Mouse (Mus musculus) C2C12 (cell line): ENCODE data around the gene Ptms. TPM values are rescaled to one million over a fixed set of nuclear protein-coding genes. Genes with fewer than 3 reads are reported as not detected.

Experiments
- H3K27me3 ChIP-seq: one replicate; pipeline ENCODE4 v1.6.1; 2011; ENCODE audit not compliant: control insufficient read depth, insufficient read depth, insufficient read length
- H3K36me3 ChIP-seq: one replicate; pipeline ENCODE4 v1.6.1; 2011; ENCODE audit not compliant: control insufficient read depth, insufficient read depth
- H3K4me3 ChIP-seq: one replicate; pipeline ENCODE4 v1.5.1; 2011; ENCODE audit warnings: mild to moderate bottlenecking, control low read depth; ENCODE audit not compliant: poor library complexity, insufficient read depth, severe bottlenecking
- H3K79me2 ChIP-seq: one replicate; pipeline ENCODE4 v1.6.1; 2011; ENCODE audit not compliant: control insufficient read depth, insufficient read depth
- H3K79me3 ChIP-seq: one replicate; pipeline ENCODE4 v1.6.1; 2011; ENCODE audit warnings: low read depth, control low read depth
- H3ac ChIP-seq: one replicate; pipeline ENCODE3; 2011; ENCODE audit warnings: low read depth; ENCODE audit not compliant: control insufficient read depth, insufficient read length
- CEBPB ChIP-seq: IDR thresholded peaks from one replicate; pipeline ENCODE4 v1.6.1; 2011; ENCODE audit warnings: low read depth, mild to moderate bottlenecking, control low read depth, moderate library complexity
- CTCF ChIP-seq: IDR thresholded peaks from one replicate; pipeline ENCODE4 v1.5.1; 2011; ENCODE audit not compliant: control insufficient read depth, insufficient read depth, insufficient read length
- FOSL1 ChIP-seq: IDR thresholded peaks from one replicate; pipeline ENCODE4 v1.8.0; 2011; ENCODE audit warnings: mild to moderate bottlenecking, low read length; ENCODE audit not compliant: poor library complexity, insufficient read depth, severe bottlenecking
- MAX ChIP-seq: IDR thresholded peaks from one replicate; pipeline ENCODE4 v1.6.1; 2011; ENCODE audit warnings: mild to moderate bottlenecking, control low read depth
- MYOD1 ChIP-seq: IDR thresholded peaks from one replicate; pipeline ENCODE4 v1.6.1; 2011; ENCODE audit warnings: low read depth; ENCODE audit not compliant: control insufficient read depth, insufficient read length
- MYOG ChIP-seq: IDR thresholded peaks from one replicate; pipeline ENCODE4 v1.6.1; 2011; ENCODE audit not compliant: control insufficient read depth, insufficient read length; ENCODE audit errors: extremely low read depth
- USF1 ChIP-seq: IDR thresholded peaks from one replicate; pipeline ENCODE4 v1.6.1; 2011; ENCODE audit warnings: low read depth, mild to moderate bottlenecking, control low read depth, moderate library complexity
- polyA plus RNA-seq: library from polyadenylated mRNA; unstranded; fragments of >200 nt; fragmentation: generic; extraction: Trizol; gene quantifications from one replicate; pipeline ENCODE4 v1.2.1, GENCODE M21; 2012; ENCODE audit warnings: missing spikeins

Gene Ptms
- polyA plus RNA-seq, 1 experiment = 1,903 TPM

GRCm38 (mm10) chr6:124925173-124925793, 5.4 kb upstream of the Ptms start:
- Histone ChIP-seq H3K79me2 (no peaks in the 10 kb centered on the region), H3K4me3 (no peak overlapping the region), H3K36me3 (no peaks in the 10 kb centered on the region), H3ac (no peak overlapping the region), H3K79me3 (no peaks in the 10 kb centered on the region), H3K27me3 (no peaks in the 10 kb centered on the region)
- no peak for TF ChIP-seq MYOG
- TF ChIP-seq FOSL1 = no peak
- no peak for TF ChIP-seq MAX
- TF ChIP-seq CEBPB = no peak
- TF ChIP-seq USF1 = no peak
- no peak for TF ChIP-seq CTCF
- TF ChIP-seq MYOD1 = no peak

GRCm38 (mm10) chr6:124921539-124921938, 1.6 kb upstream of the Ptms start:
- H3K79me2 ChIP-seq = peaks cover 14% of the 10 kb centered on the region
- no peaks in the 10 kb centered on the region for H3K27me3 ChIP-seq
- no peak overlapping the region for H3ac ChIP-seq
- no peaks in the 10 kb centered on the region for H3K36me3 ChIP-seq
- H3K4me3 ChIP-seq = no peak overlapping the region
- peaks cover 5% of the 10 kb centered on the region for H3K79me3 ChIP-seq
- no peak for TF ChIP-seq CEBPB
- TF ChIP-seq CTCF = no peak
- no peak for TF ChIP-seq MAX
- TF ChIP-seq USF1 = no peak
- TF ChIP-seq MYOD1 = no peak

- H3K4me3 ChIP-seq = no peak overlapping the region
- TF ChIP-seq USF1 (no peak), CTCF (no peak), MAX (no peak), MYOD1 (no peak), FOSL1 (no peak), MYOG (no peak), CEBPB (no peak)
- peaks cover 6% of the 10 kb centered on the region for H3K36me3 ChIP-seq
- peaks cover 15% of the 10 kb centered on the region for H3K79me3 ChIP-seq
- peak overlapping the region; percentile 30 for H3ac ChIP-seq
- H3K79me2 ChIP-seq = peaks cover 24% of the 10 kb centered on the region
- H3K27me3 ChIP-seq = no peaks in the 10 kb centered on the region
Observed at GRCm38 (mm10) chr6:124920318-124921085, 599 bp upstream of the Ptms start.

- H3K79me3 ChIP-seq = peaks cover 22% of the 10 kb centered on the region
- TF ChIP-seq MAX (no peak), FOSL1 (no peak), MYOD1 (no peak), CTCF (no peak), MYOG (no peak), USF1 (no peak), CEBPB (no peak)
- H3K36me3 ChIP-seq = peaks cover 21% of the 10 kb centered on the region
- H3K4me3 ChIP-seq = no peak overlapping the region
- H3K27me3 ChIP-seq = no peaks in the 10 kb centered on the region
- peak overlapping the region; percentile 32 for H3ac ChIP-seq
- peaks cover 29% of the 10 kb centered on the region for H3K79me2 ChIP-seq
Observed at GRCm38 (mm10) chr6:124918890-124919627, 844 bp downstream of the Ptms start.

GRCm38 (mm10) chr6:124918331-124918690, 1.6 kb downstream of the Ptms start:
- Histone ChIP-seq H3K79me2 (peaks cover 29% of the 10 kb centered on the region), H3K36me3 (peaks cover 28% of the 10 kb centered on the region), H3K79me3 (peaks cover 22% of the 10 kb centered on the region), H3K27me3 (no peaks in the 10 kb centered on the region), H3ac (peak overlapping the region; percentile 62), H3K4me3 (peak overlapping the region; percentile 18)
- TF ChIP-seq MYOD1 (no peak), CEBPB (no peak), MYOG (no peak), USF1 (no peak), FOSL1 (no peak), CTCF (no peak), MAX (no peak)
